Mouse (Mus musculus) inflammation-experienced regulatory T-cells, adult 6 months (primary cell): Measurements from ENCODE around the gene Sdhc. TPM values are rescaled to one million over a fixed set of nuclear protein-coding genes. Genes with fewer than 3 reads are reported as not detected.

Experiments
- ATAC-seq: one replicate; pipeline ENCODE4 v1.8.0; 2017
- polyA plus RNA-seq, 3 experiments: library from polyadenylated mRNA; unstranded; fragments of 100-300 nt; shearing (Covaris generic); gene quantifications; one replicate each; pipeline ENCODE4 v1.2.1; 2017

Gene Sdhc
- 100 to 1,000 TPM; 115 to 153 (median 125) TPM for polyA plus RNA-seq

DNA sequence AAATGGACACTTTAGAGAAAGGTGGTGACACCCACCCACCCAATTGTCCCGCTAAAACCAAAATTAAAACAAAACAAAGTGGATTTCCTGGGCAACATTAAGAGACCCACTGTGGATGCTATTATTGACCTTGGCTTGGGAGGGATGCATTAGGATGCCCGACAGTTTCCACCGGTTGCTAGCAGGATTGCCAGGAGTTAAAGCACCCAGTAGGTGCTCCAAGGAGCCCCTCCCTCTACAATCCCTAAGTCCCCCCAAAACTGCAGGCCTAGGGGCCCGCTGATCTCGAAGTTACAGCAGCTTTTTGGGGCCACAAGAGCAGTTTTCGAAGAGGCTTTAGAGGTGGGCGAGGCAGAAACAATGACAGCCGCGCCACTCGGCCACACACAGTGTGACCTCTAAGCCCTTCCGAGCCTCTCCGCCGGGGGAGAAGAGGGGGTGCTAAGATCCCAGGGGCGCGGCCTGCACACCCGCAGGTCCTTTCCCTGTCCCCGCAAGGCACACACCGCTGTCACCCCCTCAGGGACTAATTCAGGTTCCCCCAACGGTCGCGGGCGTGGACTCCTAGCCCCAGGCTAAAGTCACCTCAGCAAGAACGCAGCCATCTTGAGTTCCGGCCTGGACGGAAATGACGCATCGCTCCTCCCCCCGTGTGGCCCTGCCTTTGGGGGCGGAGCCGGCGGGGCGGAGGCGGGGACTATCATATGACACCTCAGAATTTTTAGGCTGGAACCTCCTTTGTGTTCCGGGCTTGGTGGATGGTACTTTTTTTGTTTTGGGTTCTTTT lies at the start of gene Sdhc, which contains the start of gene Mpz:
TSS of gene Sdhc (minus strand) at position 630 of the 787 bp plus-strand sequence.
TSS of gene Mpz (plus strand) at position 738 of the 787 bp plus-strand sequence.
- peak; percentile 100 for ATAC-seq

DNA sequence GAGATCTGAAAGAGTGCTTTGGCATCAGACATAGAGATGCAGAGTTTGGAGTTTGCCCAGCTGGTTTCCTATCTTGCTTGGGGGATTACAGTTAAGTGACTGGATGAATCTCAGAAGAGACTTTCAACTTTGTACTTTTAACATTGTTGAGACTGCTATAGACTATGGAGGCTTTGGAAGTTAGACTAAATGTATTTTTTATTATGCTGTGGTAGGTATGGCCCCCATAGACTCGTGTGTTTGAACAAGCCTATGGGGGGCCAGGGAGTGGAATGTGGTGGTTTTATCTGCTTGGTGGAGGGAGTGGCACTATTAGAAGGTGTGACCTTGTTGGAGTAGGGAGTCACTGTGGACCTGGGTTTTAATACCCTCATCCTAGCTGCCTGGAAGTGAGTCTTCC lies 49.1 kb upstream of the Sdhc start:
- no peak for ATAC-seq

DNA sequence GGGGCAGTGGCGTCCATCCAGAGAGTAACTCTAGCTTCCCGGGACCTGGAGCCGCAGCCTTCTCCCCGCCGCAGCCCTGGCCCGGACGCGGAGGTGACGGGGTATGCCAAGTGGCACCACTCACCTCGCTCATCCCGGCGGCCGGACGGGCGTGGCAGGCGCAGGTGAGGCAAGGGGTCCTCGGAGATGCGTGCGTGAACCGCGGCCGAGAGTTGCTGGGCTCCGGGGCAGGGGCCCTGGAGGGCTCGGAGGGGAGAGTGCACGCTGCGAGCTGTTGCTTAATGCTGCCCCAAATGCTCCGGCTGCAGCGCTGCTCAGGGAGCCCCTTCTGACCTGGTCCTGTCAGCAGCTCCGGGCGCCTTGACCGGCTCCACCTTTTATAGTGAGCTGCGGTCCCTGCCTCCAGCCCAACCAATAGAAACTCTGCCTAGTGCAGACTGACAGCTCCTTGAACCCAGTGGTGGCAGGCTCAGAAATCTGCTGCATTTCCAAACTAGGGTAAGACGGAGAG lies 45.5 kb upstream of the Sdhc start, which contains the start of gene Pcp4l1:
TSS of gene Pcp4l1 (minus strand) at position 382 of the 511 bp plus-strand sequence.
- ATAC-seq = no peak

DNA sequence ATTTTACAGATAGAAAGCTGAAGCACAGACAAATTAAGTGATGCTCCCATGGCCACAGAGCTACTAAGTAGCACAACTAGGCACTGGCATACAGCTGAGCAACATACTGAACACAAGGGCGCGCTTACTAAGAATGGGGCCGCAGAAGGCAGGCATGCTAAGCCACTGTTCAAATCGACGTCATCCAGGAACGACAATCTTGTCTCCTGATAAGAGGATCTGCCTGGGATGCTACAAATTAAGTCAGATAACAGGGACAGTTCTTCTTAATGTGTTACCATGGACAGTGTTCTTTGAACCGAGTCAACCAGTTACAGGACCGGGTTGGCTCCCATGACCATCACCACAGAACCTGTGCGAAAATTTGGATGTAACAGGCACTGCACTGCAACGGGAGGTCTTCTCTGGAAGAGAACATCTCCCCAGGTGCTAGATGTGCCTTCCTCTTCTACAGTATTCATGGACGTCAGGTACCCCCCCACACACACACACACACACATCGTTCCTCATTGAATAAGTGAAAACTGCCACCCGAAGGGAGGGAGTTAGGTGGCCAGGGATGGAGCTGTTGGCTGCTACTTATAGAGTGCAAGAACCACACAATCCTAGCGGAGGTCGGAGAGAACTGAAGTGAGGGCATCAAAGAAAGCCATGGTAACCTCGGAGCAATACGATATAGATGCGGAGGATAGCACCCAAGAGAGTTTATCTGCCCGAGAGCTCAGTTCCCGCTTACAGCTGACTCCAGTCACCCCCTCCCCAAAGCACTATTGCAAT lies 44.8 kb upstream of the Sdhc start:
- ATAC-seq = no peak

DNA sequence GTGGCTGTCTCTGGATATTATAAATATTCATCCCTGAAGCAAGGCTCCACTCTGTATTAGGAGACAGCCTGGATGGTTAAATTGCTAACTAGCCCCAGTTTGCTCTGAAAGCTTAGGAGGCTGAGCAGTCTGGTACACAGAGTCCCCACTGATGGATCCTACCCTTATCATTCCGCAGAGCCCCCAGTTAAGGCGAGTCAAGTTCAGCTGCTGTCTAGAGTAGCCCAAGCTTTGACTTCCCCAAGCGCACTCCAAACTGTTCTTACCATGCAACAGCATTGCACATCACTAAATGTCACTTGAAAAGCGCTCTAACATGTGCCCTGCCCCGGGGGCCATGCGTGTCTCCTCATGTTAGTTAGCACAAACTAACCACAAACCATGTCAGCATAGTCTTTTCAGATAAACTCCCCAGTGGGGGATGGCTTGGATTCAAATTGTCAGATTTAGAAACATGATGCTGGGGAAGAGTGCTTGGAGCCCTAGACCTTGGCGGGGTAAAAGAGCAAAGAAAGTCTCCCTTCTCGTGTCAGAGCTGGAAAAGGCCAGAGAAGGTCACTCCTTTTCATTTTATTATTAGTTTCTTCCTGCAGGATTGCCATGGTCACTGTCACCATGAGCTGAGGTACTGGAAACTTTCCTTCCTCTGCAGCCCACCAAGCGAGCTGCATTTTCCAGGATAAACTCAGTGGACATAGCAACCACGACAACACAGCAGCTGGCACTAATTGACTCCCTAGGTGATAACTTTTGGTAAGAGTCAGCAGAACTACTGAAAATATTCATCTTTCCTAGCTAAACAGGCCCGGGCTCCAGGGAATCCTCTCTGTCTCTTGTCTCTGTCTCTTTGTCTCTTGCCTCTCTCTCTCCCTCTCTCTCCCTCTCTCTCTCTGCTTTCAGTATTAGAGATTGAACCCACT lies 43.8 kb upstream of the Sdhc start:
- no peak for ATAC-seq

DNA sequence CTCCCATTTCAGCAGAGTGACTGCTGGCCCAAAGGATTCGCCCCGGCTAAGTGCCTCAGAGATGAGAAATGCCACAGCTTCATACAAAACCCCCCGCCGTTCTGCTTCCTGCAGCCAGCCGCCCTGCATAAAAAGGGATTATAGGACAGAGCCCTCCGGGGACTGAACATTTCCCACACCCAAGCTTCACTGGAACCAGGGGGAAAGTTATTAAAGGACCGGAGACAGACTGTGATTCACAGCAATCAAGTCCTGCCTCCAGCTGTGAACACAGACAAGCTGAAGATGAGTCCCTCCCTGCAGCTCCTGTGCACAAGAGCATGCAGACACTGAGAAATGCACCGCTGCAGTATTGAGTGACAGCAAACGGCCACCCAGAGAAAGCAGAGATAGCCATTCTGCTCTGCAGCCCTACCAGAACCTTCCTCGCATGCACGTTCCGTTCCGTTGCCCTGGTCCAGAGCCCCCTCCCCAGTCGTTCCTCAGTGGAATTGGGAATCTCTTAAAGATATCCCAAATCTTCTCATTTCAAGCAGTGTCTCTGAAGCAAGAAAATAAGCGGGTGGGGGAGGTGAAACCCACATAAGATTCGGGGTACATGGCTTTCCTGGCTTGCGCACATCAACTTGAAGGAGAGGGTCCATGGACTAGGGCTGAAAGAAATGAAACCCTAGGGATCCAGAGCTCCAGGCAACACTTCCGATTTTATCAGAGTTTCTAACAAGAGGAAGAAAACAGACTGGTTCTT lies 42.9 kb upstream of the Sdhc start:
- ATAC-seq = no peak

DNA sequence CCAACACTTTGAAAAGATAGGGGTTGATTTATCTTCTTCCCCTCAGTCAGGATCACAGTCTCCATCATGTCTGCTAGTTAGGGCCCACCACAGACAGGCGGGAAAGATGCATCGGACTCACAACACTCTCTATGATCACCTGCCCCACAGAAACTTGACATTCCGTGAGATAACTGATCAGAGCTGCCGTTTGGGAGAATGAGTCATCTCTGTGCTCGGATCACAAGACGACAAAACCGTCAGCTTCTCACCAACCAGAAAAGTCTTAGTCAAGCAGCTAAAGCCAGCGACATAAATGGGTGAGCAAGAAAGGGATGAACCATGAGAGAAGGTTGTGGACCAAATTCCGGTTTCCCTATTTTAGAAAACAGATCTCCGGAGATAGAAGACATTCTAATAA lies 41.9 kb upstream of the Sdhc start:
- ATAC-seq = no peak

DNA sequence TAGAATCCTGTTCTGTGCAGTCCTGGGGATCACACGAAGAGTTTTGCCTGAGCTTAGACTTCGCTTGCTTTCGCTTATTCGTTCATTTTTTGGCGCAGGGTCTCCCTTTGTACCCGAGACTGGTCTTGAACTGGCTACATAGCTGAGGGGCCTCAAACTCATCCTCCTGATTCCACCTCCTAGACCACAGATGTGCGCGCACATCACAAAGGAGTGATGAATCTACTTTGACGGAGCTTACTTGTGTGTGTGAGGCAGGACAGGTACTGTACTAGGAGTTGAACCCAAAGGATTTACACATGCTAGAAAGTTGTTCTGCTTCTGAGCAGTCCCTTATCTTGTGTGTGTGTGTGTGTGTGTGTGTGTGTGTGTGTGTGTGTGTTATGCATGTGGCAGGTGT lies 40.4 kb upstream of the Sdhc start:
- no peak for ATAC-seq

DNA sequence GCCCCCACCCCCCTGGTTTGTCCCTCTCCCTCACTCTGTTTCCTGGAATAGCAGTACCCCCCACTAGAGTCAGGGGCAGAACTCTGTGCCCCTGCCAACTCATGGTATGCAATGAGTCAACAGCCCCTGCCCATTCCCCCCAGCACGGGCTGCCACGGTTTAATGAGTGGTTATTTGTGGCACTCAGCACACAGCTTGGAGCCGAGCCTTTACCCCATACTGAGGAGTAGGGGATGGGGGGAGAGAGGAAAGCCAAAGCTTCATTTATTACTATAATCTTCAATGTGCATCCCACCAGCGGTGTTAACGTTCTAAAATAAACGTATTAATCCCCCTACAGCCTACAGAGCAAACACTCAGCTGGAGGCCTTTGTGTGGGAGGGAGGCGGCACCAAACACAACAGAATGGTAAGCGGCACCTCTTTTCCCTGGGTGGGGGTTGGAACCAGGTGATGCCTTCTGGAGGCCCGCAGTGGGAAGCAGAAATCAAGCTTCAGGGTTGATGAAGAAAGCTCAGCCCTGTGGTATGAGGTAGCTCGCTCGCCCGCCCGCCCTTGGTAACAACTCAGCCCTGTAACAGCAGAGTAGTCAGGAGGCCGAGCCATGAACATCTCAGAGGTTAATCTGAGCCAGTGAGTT lies 39.2 kb upstream of the Sdhc start:
- ATAC-seq = no peak

DNA sequence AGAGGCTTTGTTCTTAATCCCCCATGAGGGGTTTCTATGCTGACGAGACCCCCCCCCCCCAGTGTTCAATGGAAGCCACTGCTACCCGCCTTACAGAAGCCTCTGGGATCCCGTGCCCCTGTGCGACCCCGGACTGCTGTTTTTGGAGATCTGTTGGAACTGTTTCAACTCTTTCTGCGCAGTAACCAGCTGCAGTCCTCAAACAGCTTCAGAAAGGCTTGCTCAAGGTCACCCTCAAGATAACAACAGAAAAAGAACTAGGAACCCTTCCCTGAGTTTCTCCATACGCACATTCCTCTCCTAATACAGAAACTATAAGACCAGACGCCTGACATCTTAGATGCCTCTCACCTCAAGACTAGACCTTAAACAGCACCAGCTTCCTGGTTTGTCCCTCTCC lies 38.6 kb upstream of the Sdhc start:
- ATAC-seq = no peak

DNA sequence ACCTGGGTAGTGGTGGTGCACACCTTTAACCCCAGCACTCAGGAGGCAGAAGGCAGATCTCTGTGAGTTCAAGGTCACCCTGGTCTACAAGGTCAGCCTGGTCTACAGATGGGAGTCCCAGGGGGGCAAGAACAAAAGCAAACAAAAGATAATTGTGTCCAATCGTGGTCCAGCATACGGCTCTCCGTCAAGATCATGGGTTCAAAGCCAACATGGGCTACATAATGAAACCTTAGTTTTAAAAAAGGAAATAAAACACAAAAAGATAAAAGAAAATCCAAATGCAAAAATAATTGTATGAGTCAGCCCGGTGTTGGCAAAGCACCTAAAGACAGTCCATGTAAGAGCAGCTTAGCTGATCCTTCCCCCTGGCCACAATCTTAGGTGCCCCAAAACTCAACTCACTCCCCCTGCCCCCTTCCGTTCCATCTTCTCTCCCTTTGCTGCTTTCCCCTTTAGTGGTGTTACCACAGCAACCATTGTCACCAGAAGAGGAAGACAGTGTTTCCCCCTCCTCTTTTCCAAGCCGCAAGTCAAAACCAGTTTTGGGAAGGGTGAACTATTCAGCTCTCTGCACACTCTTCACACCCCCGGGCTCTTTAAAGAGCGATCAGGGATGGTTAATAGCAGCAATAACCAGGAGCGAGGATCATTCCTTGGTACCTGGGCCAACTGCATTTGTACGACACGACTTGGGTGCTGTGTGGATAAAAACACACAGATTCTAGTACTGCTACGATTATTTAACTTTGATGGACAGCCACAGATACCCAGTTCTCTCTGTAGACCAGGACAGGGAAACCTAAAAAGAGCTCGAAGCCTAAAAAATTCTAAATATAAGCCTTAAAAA lies 37.7 kb upstream of the Sdhc start:
- ATAC-seq = no peak

DNA sequence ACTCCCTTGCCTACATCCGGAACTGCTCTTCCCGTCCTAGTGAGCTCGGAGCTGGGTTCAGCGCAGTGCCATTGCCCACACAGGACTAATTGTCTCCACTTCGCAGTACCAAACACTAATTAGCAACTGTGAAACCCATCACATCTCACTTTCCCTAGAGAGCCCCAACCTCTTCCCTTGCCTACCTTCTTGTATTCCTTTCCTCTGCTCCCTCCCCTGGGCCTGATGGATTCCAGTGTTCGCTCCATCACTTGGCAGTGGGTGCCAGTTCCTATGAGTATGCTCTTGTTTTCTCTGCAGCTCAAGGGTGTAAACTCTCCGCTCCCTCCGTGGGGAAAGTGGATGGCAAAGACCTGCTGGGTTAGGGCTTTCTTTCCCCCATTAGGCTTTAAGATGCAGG lies 35.3 kb upstream of the Sdhc start:
- ATAC-seq = no peak

DNA sequence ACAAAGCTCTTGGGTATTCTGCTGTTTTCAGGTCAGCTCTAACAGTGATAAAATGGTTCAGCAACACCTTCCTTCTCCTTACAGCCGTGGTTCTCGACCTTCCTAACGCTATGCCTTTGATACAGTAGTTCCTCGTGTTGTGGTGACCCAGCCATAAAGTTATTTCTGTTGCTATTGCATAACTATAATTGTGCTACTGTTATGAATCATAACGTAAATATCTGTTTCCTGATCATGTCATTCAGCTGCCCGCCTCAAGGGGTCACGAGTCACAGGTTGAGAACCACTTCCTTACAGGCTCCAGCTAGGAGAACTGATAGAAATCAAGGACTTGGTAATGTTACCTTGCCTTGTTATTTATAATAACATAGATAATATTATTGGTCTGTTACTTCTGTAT lies 33.9 kb upstream of the Sdhc start:
- peak; percentile 89 for ATAC-seq

DNA sequence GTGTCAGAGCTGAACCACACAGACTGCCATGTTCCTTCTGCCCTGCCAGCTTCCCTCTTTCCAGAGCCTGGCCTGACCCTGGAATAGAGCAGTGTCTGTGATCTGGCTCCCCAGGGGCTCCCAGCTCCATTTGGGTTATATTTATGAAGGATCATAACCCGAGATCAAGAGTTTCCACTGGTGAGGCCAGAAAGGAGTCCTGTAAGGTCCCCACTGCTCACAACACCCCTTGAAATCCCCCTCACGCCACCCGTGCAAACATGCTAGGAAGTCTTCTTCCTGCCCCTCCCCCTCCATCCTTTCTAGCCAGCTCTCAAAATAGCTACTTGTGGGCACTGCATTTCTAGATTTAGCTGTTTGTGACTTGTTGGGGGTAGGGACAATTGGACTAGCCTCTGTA lies 33.2 kb upstream of the Sdhc start:
- no peak for ATAC-seq

DNA sequence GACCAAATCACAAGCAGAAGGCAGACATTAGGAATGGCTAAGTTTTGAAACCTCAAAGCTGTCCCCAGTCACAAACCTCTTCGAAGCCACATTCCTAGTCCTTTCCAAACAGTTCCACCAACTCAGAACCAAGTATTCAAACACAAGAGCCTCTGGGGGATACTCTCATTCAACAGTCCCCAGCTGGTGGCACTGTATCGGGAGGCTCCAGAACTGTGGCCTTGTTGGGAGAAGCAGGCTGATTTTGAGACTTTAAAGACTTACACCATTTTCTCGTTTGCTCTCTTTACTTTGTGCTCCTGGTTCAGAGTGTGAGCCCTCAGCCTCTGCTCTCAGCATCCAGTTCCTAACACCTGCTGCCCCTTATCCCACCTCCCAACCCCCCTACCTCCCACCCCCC lies 32.6 kb upstream of the Sdhc start:
- ATAC-seq = no peak

DNA sequence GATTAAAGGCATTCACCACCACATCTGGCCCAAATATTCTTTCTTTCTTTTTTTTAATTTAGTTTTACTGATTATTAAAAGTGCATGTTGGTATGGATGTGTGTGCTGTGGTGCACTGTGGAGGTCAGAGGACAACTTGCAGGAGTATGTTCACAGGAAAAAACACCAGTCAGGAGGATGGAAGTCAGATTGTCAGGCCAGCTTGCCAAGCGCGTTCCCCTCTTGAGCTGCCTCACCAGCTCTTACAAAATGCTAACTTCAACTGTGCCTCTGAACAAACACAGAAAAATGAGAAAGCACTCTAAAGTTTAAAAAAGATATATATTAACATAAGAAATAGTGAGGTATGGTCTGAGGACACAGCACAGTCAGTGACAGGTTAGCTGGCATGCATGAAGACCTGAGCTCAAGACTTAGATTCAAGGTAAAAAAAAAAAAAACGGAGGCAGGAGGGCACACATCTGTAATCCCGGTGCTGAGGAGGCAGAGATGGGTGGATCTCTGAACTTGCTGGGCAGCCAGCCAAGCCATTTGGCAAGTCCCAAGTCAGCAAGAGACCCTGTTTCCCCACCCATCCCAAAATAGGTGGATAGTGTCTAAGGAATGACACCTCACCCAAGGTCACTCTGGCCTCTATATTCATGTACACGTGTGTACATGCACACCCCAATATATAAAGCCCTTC lies 29.2 kb upstream of the Sdhc start:
- ATAC-seq = no peak

DNA sequence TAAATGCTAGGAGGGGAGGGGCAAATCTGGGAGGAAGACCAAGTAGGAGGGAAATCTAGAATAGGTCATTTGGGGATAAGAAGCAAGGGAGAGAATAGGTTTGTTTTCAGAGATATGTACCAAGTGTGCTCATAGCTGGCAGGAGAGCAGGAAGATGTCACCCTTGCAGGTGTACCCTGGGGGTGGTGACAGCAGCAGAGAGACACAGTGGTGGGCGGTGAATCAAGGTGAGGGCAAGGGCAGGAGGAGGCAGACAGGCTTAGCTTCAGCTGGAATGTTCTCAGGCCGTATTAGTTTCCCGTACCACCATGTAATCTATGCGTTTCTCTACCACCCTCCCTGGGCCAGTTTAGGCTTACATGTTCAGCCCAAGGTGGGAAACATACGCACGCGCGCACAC lies 22.4 kb upstream of the Sdhc start:
- ATAC-seq = no peak

DNA sequence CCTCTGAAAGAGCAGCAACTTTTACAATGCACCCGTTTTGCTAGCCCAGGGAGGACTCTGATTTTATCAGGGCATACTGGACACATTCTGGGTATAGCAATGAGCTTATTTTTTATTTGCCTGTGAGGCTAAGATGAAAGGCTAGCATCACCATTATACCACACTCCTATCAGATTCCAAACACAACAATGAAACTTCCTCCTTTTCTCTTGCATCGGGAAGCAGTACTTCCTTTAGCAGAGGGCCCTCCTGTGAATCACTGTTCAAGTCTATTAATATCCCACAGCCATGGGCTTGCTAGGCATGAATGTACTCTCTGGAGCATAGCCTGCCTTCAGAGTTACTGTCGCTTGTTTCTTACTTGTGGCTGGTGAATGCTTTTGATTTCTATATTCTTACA lies 20.7 kb upstream of the Sdhc start:
- ATAC-seq = no peak

DNA sequence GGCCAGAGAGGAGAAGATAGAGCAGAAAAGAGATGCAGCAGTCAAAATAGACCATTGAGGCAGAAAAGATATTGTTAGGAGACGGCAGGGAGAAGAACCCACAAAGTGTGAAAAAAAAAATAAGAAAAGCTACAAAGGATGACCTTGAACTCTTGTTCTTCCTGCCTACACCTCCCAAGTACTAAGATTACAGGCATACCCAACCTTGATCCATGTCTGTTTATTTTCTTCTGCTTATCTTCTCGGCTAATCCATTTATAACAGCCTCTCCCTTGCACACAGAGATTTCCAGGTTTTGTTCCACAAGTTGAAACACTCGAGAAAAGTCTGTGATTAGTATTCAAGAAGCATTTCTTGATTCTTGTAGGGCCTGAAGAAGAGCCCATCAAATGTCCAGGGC lies 19.5 kb upstream of the Sdhc start:
- no peak for ATAC-seq

DNA sequence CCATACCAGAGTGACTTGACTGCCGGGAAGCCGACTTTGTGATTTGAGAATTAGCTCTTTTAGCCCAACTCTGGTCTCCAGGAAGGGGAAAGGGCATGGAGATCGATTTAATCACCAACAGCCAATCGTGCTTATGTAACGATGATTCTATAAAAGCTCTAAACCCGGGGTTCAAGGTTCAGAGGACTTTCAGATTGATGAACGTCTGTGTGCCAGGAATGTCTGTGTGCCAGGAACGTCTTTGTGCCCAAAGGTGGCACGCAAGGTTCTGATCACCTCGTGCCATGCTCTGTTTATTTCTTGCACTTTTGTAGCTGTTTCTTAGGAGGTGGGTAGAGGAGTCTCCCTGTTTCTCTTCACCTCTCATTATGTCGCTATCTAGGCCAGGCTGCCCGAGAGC lies 18.5 kb upstream of the Sdhc start:
- no peak for ATAC-seq
